15 mouse cellular contexts compared by ENCODE assay signal in the genomic region with DNA sequence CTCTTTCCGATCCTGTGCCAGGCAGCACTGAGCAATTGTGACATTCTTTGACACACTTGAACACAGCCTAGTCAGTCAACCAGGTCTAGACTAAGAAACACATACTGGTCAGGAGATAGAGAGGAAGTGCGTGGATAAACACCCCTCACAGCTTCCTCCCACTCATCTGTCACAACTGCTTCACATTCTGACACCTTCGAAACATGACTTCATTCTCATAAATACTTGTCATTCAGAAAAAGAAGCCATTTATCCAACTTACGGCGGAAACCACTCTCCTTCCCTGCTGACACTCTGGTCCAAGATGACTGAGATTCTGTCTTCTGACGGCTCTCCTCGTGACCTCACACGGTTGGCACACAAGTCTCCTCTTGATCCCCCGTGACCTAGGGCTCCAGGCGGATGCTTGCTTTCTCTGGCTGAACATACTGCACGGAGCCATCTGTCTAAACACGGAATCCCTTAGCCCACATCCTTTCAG.
DNase-seq lines count a peak whose midpoint lies in the region; ATAC-seq and TF ChIP-seq lines count a peak whose summit lies in the region.
"Had no signal": no experiment of that assay in that cellular context is flagged by ENCODE, and none has a peak within 500 bp of the region (broad histone marks: within the 10 kb centered on the region; RNA-seq: fewer than 3 reads in every experiment).

No protein-coding gene starts in this region.

- TF ChIP-seq POLR2A in lung, adult 2 months (IDR thresholded peaks at IDR 0.05; ENCODE audit: borderline replicate concordance, extremely low read depth, low read depth, low read length) = no peak

- H3K4me3 ChIP-seq in lung, embryonic 14.5 days (ENCODE audit: low read depth, low read length) = no peak overlapping the region
- H3K4me3 ChIP-seq in lung, adult 2 months (replicated peaks; ENCODE audit: extremely low read depth, low read depth, low read length) = no peak overlapping the region
- H3K4me3 ChIP-seq: embryonic facial prominence, embryonic 13.5 days; heart, adult 2 months; liver, embryonic 15.5 days had no signal

- no peak overlapping the region for H3K27ac ChIP-seq in lung, embryonic 14.5 days (ENCODE audit: low read depth)
- H3K27ac ChIP-seq: embryonic facial prominence, embryonic 13.5 days; heart, adult 2 months; kidney, postnatal 0 days; liver, embryonic 15.5 days had no signal

- no peak for ATAC-seq in lung, embryonic 14.5 days (ENCODE audit: insufficient read depth)
- ATAC-seq: forebrain, embryonic 16.5 days had no signal

- peak; percentile 44 for DNase-seq in lung, embryonic 14.5 days
- no peak for DNase-seq in lung, adult 2 months
- peak; percentile 62 for DNase-seq in embryo, embryonic 10.5 days (ENCODE audit: low spot score)
- DNase-seq in lung, postnatal 4 days = peak; percentile 58 to 71
- DNase-seq in thymus, postnatal 25 days = peak; percentile 48
- no peak for DNase-seq in frontal cortex, postnatal 10 days (ENCODE audit: low spot score in 2 of 2)
- DNase-seq in liver = no peak
- no peak for DNase-seq in urinary bladder, postnatal 36 days (ENCODE audit: low spot score in 2 of 2)
- DNase-seq: heart, adult 2 months; heart, postnatal 36 days; retina, postnatal 1 day had no signal

- H3K36me3 ChIP-seq in lung, embryonic 14.5 days (ENCODE audit: insufficient read depth) = no peaks in the 10 kb centered on the region
- H3K36me3 ChIP-seq: embryonic facial prominence, embryonic 13.5 days; liver, embryonic 15.5 days had no signal

- WGBS in lung, embryonic 14.5 days = 39% methylated on average over 12 of the region's 12 CpGs
- 42% methylated on average over 12 of the region's 12 CpGs for WGBS in lung, adult 2 months

- H3K9ac ChIP-seq in lung, embryonic 14.5 days = no peak overlapping the region
- H3K9ac ChIP-seq: embryonic facial prominence, embryonic 13.5 days; liver, embryonic 15.5 days had no signal

- no peaks in the 10 kb centered on the region for H3K4me1 ChIP-seq in lung, embryonic 14.5 days (ENCODE audit: insufficient read depth)
- H3K4me1 ChIP-seq in lung, adult 2 months (ENCODE audit: control insufficient read depth, insufficient read depth, low read length) = no peaks in the 10 kb centered on the region; the same call in 1 of the 2 replicates
- H3K4me1 ChIP-seq: liver, embryonic 15.5 days had no signal

- H3K9me3 ChIP-seq in lung, embryonic 14.5 days (ENCODE audit: low read depth, low read length) = peaks cover 3% of the 10 kb centered on the region; the same call in 1 of the 2 replicates
- H3K9me3 ChIP-seq: embryonic facial prominence, embryonic 13.5 days; liver, embryonic 15.5 days had no signal

- no peak overlapping the region for H3K4me2 ChIP-seq in lung, embryonic 14.5 days
- H3K4me2 ChIP-seq: embryonic facial prominence, embryonic 13.5 days; liver, embryonic 15.5 days had no signal

- no peaks in the 10 kb centered on the region for H3K27me3 ChIP-seq in lung, embryonic 14.5 days (ENCODE audit: insufficient read depth, low read length)
- H3K27me3 ChIP-seq: liver, embryonic 15.5 days had no signal

- no peak for TF ChIP-seq CTCF in lung, embryonic 14.5 days (IDR thresholded peaks at IDR 0.05; ENCODE audit: low read depth)
- TF ChIP-seq CTCF in lung, adult 2 months (IDR thresholded peaks at IDR 0.05; ENCODE audit: insufficient read depth, low read length) = no peak

Comparison
In these comparisons a context has a peak if more than half of its experiments do, and no peak if none do; other contexts are left out.
1. DNase-seq: peak in lung, embryonic 14.5 days (single experiment), embryo, embryonic 10.5 days (single experiment), lung, postnatal 4 days (2 of 2) and thymus, postnatal 25 days (single experiment); none in lung, adult 2 months (single experiment), frontal cortex, postnatal 10 days (0 of 2), liver (single experiment) and urinary bladder, postnatal 36 days (0 of 2).